Mouse (Mus musculus) G1E (cell line): Measurements from ENCODE around the gene Nicn1. TPM values are rescaled to one million over a fixed set of nuclear protein-coding genes. Genes with fewer than 3 reads are reported as not detected.
"Not testable (repeated sequence)": the region's sequence is repeated elsewhere in the genome, so short reads cannot be mapped to it uniquely, and the experiment has no call there.

Experiments used
- ATAC-seq: 2 replicates; pipeline ENCODE4 v1.8.0; 2016; ENCODE audit warnings: mild to moderate bottlenecking; ENCODE audit not compliant: insufficient number of reproducible peaks, poor library complexity, low FRiP score, severe bottlenecking; ENCODE audit errors: extremely low read depth
- DNase-seq: peaks from one replicate; pipeline ENCODE4 v3.0.0; 2012; ENCODE audit warnings: low spot score
- H3K27me3 ChIP-seq: 2 replicates; pipeline ENCODE4 v1.6.1; 2012; ENCODE audit warnings: mild to moderate bottlenecking, low read length, inconsistent platforms; ENCODE audit not compliant: insufficient read depth
- H3K36me3 ChIP-seq: replicated peaks from 2 replicates; pipeline ENCODE3; 2012; ENCODE audit warnings: mild to moderate bottlenecking, inconsistent platforms
- H3K4me1 ChIP-seq: 2 replicates; pipeline ENCODE4 v1.6.1; 2012; ENCODE audit warnings: low read depth, low read length, inconsistent platforms, mixed read lengths; ENCODE audit not compliant: insufficient read depth
- H3K4me3 ChIP-seq: 2 replicates; pipeline ENCODE4 v1.5.1; 2012; ENCODE audit warnings: low read depth, mild to moderate bottlenecking, inconsistent platforms, low read length, moderate library complexity, mixed read lengths
- H3K9me3 ChIP-seq: replicated peaks from 2 replicates; pipeline ENCODE4 v1.6.1; 2012; ENCODE audit warnings: inconsistent platforms
- CTCF ChIP-seq: IDR thresholded peaks from 2 replicates; pipeline ENCODE4 v1.5.1; 2012; ENCODE audit warnings: low read depth, low read length, inconsistent platforms, mixed read lengths
- GATA1 ChIP-seq: IDR thresholded peaks from 2 replicates; pipeline ENCODE4 v1.6.1; 2012; ENCODE audit warnings: borderline replicate concordance, low read length, inconsistent platforms, mixed read lengths
- GATA2 ChIP-seq: IDR thresholded peaks from 2 replicates; pipeline ENCODE4 v1.6.1; 2012; ENCODE audit warnings: low read depth, low read length, inconsistent platforms, borderline replicate concordance
- POLR2AphosphoS5 ChIP-seq: IDR thresholded peaks from 2 replicates; pipeline ENCODE4 v1.6.1; 2012; ENCODE audit warnings: low read depth, low read length, inconsistent platforms; ENCODE audit not compliant: insufficient replicate concordance
- TAL1 ChIP-seq: conservative IDR thresholded peaks from 2 replicates; pipeline ENCODE4 v1.6.1; 2012; ENCODE audit warnings: low read depth, low read length, inconsistent platforms, mixed read lengths
- polyA plus RNA-seq: library from polyadenylated mRNA; stranded (reverse); fragments of >175 nt; gene quantifications from 2 replicates; pipeline ENCODE4 v1.2.3, GENCODE M21; 2012
- total RNA-seq, 2 experiments: library from RNA; stranded (forward) in 1 of 2; stranded (reverse) in 1 of 2; fragments of 200-1000 nt in 1 of 2; fragments of >200 nt in 1 of 2; fragmentation: Nextera tagmentation in 1 of 2; gene quantifications; 2 replicates each; pipeline ENCODE4 v1.2.3; 2014 to 2017

Nicn1 gene
- total and polyA plus RNA-seq, 3 experiments: 0.52 to 20.2 (median 5.8) TPM

DNA sequence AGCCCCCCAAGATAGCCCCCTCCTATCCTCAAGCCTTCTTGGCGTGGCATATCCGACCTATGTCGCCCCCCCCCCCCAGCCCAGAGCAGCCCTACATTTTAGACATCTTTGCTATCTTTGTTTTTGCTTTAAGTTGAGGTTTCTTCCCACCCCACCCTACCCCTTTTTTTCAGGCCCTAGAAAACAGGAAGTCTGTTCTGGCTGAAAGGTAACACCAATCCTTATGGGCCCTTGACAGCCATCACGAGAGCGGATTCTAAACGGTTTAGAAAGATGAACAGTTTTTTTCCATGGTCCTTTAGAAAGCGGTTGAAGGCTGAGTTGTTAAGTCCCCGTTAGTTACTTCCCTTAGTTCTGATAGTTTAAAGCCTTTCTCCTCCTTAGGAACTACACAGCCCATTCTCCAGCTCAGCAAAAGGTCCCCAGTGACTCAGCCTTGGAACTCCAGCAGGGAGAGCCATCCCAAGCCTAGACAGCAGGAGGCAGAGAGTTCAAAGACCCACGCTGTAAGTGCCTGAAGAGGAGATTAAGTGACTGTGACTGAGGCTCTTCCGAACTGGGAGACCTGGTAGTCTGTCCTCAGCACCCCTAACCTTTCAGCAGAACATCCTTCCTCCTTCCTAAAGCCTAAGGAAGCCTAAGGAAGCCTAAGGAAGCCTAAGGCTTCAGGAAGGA, 23.8 kb upstream of the Nicn1 start:
- H3K4me1 ChIP-seq: peaks cover 37% of the 10 kb centered on the region
- H3K27me3 ChIP-seq: peaks cover 24% of the 10 kb centered on the region
- H3K9me3 ChIP-seq: no peaks in the 10 kb centered on the region
- H3K4me3 ChIP-seq: no peak overlapping the region
- no peak for ATAC-seq
- peak; percentile 19 for DNase-seq
- H3K36me3 ChIP-seq: no peaks in the 10 kb centered on the region
- TF ChIP-seq POLR2AphosphoS5: no peak
- no peak for TF ChIP-seq CTCF
- TF ChIP-seq GATA2: no peak
- no peak for TF ChIP-seq TAL1
- no peak for TF ChIP-seq GATA1

DNA sequence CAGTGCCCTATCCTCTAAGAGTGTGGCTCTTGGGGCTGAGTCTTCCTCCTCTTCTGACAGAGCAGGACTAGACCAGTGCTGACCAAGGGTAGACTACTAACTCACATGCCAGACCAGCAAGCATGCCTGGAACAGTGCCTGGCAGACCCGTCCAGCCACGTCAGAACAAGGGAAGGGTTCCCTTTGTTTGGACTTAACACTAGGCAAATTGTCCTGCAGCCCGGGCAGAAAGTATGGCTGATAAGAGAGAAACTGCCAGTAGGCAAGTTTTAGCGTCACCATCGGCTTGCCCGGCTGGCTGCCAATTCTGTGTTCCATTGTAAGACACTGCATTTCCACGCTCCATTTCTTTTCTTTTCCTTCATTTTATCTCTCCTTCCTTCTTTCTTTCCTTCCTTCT, 22.5 kb upstream of the Nicn1 start:
- H3K9me3 ChIP-seq: no peaks in the 10 kb centered on the region
- ATAC-seq: no peak
- TF ChIP-seq GATA1: no peak
- TF ChIP-seq TAL1: no peak
- TF ChIP-seq POLR2AphosphoS5: no peak
- no peak for TF ChIP-seq CTCF
- TF ChIP-seq GATA2: no peak

DNA sequence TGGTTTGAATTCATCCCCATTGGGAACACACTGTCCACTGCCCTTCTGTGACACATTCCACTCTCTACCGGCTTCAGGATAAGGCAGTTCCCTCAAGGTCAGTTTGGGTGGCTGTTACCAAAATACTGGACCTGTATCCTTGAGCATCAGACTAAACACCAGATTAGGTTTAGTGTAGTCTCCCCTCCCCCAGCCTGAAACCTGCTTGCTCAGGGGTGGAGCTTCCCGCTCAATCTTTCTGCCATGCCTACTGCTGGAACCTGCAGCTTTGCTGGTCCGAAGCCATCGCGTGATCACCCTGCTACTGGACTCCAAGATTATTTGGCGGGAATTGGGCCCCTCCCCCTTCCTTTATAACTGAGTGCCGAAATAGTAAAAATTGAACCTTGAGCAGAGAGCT, 21.5 kb upstream of the Nicn1 start:
- not testable (repeated sequence) for ATAC-seq, DNase-seq, H3K4me3 ChIP-seq, H3K9me3 ChIP-seq, H3K36me3 ChIP-seq
- peaks cover 44% of the 10 kb centered on the region for H3K27me3 ChIP-seq
- peaks cover 23% of the 10 kb centered on the region for H3K4me1 ChIP-seq

More for the DNA sequence above, 22.5 kb upstream of the Nicn1 start:
- Histone ChIP-seq H3K4me3 (no peak overlapping the region), H3K36me3 (no peaks in the 10 kb centered on the region), H3K27me3 (peaks cover 35% of the 10 kb centered on the region), H3K4me1 (peaks cover 29% of the 10 kb centered on the region)
- no peak for DNase-seq

- H3K27me3 ChIP-seq: peaks cover 59% of the 10 kb centered on the region
- ATAC-seq: no peak
These were observed 18.3 kb upstream of the Nicn1 start for GRCm38 (mm10) chr9:108271941-108272340.

GRCm38 (mm10) chr9:108272691-108273090, 17.5 kb upstream of the Nicn1 start:
- no peak for ATAC-seq
- Histone ChIP-seq H3K4me3 (no peak overlapping the region), H3K27me3 (peaks cover 59% of the 10 kb centered on the region), H3K9me3 (no peaks in the 10 kb centered on the region), H3K36me3 (no peaks in the 10 kb centered on the region), H3K4me1 (peaks cover 5% of the 10 kb centered on the region)
- no peak for TF ChIP-seq GATA1
- DNase-seq: no peak

More at GRCm38 (mm10) chr9:108271941-108272340, 18.3 kb upstream of the Nicn1 start:
- no peak overlapping the region for H3K4me3 ChIP-seq
- H3K36me3 ChIP-seq: no peaks in the 10 kb centered on the region
- no peak for DNase-seq
- peaks cover 5% of the 10 kb centered on the region for H3K4me1 ChIP-seq
- TF ChIP-seq TAL1 (no peak), GATA2 (no peak), POLR2AphosphoS5 (no peak), CTCF (no peak), GATA1 (no peak)
- no peaks in the 10 kb centered on the region for H3K9me3 ChIP-seq

DNA sequence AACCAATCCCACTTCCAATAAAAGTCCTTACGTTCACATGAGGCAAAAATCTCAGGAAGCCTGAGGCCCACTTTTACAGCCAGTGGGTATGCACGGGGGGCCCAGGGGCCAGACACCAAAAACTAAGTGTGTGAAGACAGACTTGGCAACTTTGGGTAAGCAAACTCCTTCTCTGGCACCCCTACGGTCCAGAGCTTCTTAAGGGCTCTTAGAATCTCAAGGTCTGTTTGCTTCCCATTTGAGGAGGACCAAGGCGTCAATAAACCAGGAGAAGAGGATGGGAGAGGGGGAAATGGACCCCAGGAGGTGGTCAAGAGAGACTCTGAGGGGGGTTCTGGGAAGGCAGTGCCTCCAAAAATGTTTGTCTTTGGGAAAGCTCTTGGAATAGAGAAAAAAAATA, 16.7 kb upstream of the Nicn1 start:
- H3K27me3 ChIP-seq: peaks cover 61% of the 10 kb centered on the region
- DNase-seq: no peak
- H3K36me3 ChIP-seq: no peaks in the 10 kb centered on the region
- H3K4me1 ChIP-seq: peaks cover 5% of the 10 kb centered on the region
- no peak for ATAC-seq
- H3K9me3 ChIP-seq: no peaks in the 10 kb centered on the region
- no peak overlapping the region for H3K4me3 ChIP-seq
- TF ChIP-seq CTCF: no peak
- TF ChIP-seq POLR2AphosphoS5: no peak
- TF ChIP-seq GATA1: no peak
- no peak for TF ChIP-seq TAL1
- no peak for TF ChIP-seq GATA2
